Mouse (Mus musculus): ENCODE results near the gene Thrap3.

DNA sequence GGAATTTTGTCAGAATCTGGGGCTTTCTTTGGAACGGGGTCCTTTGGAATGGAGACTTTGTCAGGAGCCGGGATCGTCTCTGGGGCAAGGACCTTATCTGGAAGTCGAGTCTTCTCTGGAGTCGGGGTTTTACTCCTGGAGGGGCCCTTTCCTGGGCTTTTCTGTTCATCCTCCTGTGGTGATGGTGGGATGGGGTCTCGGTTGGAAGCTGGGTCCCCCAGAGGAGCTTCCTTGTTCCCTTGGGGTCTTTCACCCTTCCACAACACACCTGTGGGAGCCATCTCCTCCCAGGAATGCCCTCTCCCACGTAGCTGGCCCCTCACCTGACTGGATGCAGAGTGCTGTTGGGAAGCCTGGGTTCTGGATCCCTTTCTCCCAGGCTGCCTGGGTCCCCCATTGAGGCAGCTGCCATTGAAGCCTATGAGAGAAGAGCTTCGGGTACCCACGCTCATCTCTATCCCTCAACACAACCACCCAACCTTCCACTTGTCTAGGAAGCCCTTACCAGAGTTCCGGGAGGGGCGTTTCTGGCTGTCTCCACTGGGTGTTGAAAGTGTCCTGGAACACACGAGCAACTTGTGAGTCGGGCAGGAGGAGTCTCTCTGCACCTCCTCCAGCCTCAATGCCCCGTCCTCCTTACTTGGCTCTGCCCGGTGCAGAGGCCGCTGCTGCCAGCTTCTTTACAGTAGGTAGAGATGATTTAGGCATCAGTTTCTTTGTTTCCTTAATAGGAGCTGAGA, 50.7 kb downstream of the Thrap3 start:
- no peak for TF ChIP-seq CTCF (IDR thresholded peaks at IDR 0.05)
- no peak for TF ChIP-seq POLR2A (IDR thresholded peaks at IDR 0.05; ENCODE audit: insufficient read depth, low read depth, low read length)
- TF ChIP-seq EP300 (IDR thresholded peaks at IDR 0.05; ENCODE audit: insufficient read depth, low read depth, low read length) = no peak
